Mouse (Mus musculus): ENCODE results near the gene Fam168a.

The Fam168a gene

DNA sequence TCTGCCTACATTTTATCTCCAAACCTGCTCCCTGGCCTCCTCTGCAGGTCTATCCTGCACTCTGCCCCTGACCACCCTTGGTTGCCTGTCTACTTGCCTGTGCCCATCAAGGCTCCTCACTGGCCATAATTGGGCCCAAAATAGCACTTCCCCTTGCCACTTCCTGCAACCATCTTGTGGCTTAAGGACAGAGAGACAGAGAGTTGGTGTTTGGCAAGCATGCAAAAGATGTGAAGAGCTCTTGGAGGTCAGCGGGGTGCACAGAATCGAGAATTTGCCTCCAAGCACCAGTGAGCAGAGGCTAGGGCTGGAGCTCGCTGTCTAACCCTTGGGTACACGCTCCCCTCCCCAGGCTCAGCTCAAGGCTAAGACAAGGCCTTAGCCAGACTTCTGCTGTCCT, 162.1 kb downstream of the Fam168a start:
- no peak for DNase-seq (ENCODE audit: low spot score)

DNA sequence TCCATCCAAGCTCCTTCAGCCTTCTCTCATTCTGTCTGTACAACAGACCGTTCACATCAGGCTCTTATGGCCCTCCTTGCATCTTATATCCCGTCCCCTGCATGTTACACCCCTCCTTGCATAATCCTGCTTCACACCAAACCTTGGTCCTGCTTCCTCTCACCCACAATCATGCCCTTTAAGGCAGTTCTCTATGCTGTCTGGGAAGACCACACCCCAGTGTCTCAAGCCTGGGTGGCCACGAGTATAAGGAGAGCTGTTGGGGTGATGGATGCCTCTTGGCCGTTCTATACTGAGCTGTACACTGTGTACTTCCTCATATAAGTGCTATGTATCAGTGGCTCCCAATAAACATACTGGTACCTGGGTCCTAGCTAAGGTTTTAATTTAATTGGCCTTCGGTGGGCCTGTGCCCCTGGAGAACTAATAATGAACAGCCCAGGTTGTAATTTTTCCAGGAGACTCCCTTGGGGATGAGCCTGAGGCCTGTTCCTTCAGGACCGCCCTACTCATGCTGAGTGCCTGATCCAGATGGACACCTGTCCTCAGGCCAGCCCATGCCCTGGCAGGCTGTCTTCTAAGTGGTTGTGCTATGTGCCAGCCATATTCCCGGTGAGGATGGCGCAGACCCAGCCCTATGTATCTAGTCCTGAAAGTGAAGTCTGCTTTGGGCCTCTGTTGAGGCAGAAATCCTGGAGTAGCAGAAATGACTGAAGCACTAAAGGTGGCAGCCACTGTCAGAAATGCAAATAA, 163.6 kb downstream of the Fam168a start:
- DNase-seq (ENCODE audit: low spot score): no peak

DNA sequence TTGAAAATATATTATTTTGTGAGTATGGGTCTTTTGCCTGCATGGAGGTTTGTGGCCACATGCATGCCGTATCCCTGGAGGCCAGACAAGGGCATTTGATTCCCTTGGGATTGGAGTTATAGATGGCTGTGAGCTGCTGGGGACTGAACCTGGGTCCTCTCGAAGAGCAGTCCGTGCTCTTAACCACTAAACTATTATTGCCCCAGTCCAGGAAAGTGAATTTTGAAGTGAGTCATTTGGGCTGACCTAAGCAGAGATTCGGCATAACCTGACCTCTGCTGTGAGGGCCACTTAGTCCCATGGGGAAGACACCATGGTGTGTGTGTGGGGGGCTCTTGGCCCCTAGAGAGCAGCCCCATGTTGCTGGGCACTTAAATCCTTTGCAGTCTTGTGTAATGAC, 164.9 kb downstream of the Fam168a start:
- no peak for DNase-seq (ENCODE audit: low spot score)

DNA sequence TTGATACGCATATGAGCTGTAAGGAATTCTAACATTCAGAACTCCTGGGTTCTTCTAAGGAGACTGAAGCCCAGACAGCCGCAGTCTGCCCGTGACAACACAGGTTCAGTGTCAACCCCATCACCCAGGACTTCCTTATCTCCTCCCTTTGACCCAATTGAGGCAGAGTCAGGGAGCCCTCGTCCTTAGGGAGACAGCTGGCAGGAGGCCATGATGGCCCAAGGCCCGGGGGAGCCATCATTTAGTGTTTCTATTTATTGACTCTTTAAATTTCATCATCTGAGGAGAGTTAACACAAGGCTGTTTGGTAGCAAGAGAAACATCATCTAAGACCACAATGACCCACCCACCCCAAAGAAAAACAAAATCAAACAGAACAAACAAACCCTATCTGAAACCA, 165.5 kb downstream of the Fam168a start:
- no peak for DNase-seq (ENCODE audit: low spot score)

DNA sequence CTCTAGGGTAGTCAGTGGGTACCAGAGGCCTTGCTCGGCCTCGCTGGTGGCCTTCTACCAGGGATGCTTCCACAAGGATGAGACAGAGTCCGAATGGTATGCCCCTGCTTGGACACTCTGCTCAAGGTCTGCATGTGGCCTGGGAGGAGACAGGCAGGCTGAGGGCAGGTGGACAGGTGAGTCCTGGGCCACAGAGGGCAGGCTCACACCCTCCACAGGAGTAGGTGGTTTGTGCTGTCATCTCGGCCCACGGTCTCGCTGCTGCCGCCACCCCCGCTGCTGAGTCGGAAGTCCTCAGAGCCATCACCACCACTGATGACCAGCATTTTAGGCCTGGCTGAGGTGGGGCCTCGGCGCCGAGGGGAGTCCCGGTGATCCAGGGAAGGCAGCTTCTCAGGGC, 166.8 kb downstream of the Fam168a start:
- no peak for DNase-seq (ENCODE audit: low spot score)

DNA sequence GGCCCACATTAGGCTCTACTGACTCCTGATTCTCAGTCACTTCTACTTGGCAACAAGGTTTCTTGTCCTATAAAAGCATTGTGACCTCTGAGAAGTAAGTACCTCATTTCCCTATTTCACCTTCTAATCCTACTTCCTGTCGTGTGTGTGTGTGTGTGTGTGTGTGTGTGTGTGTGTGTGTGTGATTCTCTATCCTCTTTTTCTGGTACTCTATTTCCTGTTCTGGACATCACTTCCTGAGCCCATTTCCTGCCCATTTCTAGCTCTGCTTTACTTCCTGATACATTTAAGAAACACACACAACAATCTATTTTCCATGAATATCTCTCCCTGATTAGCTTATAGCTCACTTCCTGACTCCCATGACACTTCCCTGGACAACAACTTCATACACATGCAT, 169.4 kb downstream of the Fam168a start:
- DNase-seq (ENCODE audit: low spot score): no peak

- DNase-seq (ENCODE audit: low spot score): no peak
Observed at GRCm38 (mm10) chr7:100876293-100876692, 169.9 kb downstream of the Fam168a start.

DNA sequence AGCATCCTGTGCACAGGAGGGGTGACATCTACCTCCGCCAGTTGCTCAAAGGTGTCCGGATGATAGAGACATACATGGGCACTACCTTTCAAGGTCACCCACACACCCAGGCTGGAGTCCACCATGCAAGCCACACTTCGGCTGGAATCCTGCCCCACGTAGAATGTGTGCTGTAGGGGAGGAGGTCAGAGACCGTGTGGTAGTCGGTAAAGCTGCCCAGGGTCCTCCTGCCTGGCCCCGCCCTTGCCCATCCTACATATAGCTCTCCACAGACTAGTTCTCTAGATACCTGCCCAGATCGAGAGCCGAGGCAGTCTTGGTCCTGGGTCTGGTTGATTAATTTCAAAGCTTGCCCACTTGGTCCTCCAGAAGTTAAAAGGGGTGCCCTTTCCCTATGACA, 170.3 kb downstream of the Fam168a start:
- DNase-seq (ENCODE audit: low spot score): no peak

DNA sequence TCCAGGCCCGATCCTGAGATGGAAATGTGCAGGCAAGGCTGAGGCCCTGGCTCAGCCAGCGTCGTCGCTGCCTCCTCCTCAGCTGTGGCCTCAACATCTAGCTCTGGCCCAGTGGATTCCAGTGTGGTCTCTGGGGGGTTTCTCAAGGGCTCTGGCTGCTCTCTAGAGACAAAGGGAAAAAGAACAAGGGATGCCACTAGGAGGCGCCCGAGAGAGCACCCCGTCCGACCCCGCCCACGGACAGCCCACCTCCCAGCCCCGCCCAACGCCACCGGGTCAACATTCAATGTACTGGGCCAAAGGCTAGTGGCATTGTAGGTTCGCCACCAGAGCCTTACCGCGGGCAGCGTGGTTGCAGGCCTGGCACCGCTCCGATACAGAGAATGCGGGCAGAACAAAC, 173.2 kb downstream of the Fam168a start:
- DNase-seq (ENCODE audit: low spot score): peak; percentile 68

- no peak for DNase-seq (ENCODE audit: low spot score)
Observed at GRCm38 (mm10) chr7:100881531-100881930, 175.1 kb downstream of the Fam168a start.

- no peak for DNase-seq (ENCODE audit: low spot score)
Observed at GRCm38 (mm10) chr7:100881950-100882349, 175.5 kb downstream of the Fam168a start.

DNA sequence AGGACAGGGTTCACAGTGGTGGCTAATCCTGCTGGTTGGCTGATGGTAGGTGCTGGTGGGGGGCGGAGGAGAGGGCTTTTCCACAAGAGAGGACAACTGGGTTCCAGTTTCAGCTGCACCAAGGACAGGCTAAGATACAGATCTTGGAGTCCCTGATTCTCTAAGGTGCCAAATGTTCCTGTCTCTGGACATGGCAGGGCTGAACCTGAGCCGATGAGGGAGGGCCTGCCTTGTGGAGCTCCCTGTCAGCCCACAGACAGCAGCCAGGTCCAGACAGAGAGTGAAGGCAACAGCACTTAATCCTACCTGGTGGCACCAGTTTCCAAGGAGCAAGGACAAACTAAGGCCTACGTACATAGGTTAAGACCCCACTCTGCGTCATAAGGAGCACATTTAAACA, 178.0 kb downstream of the Fam168a start:
- no peak for DNase-seq (ENCODE audit: low spot score)

- DNase-seq (ENCODE audit: low spot score): peak; percentile 65
Observed at GRCm38 (mm10) chr7:100886535-100886934, 180.1 kb downstream of the Fam168a start.

Measured in c-Kit-positive CD71-positive TER-119-positive erythroid progenitor cells, embryonic 14.5 days (primary cell).